Mouse (Mus musculus): ENCODE measurements around the gene Exoc6b. TPM values are rescaled to one million over a fixed set of nuclear protein-coding genes. Genes with fewer than 3 reads are reported as not detected.
"Not testable (repeated sequence)": the region's sequence is repeated elsewhere in the genome, so short reads cannot be mapped to it uniquely, and the experiment has no call there.

Exoc6b gene
- polyA plus RNA-seq (2015; fragmentation: Nextera tagmentation; extraction: Ambion mirVana) = 6.7 and 8.6 TPM in 2 replicates

- Histone ChIP-seq H3K9me3 (ENCODE audit: control insufficient read depth) (no peaks in the 10 kb centered on the region), H3K4me1 (replicated peaks; ENCODE audit: control insufficient read depth, insufficient read depth, low read length) (peaks cover 4% of the 10 kb centered on the region; the same call in 1 of the 2 replicates), H3K9ac (ENCODE audit: low read depth, low read length) (peak within 1 kb of the TSS; percentile 79), H3K4me2 (replicated peaks; ENCODE audit: low read depth) (peak within 1 kb of the TSS; percentile 93), H3K27ac (ENCODE audit: low read depth, low read length) (peak within 1 kb of the TSS; percentile 78), H3K36me3 (ENCODE audit: control insufficient read depth, insufficient read depth) (no peaks in the 10 kb centered on the region), H3K4me3 (ENCODE audit: low read depth, low read length) (peak within 1 kb of the TSS; percentile 90), H3K27me3 (replicated peaks; ENCODE audit: control insufficient read depth, insufficient read depth, low read length) (no peaks in the 10 kb centered on the region)
- under 1% methylated on average over 58 of the region's 63 CpGs for WGBS
- peak; percentile 60 for TF ChIP-seq CTCF (IDR thresholded peaks at IDR 0.05; ENCODE audit: low read depth)
- ATAC-seq = peak; percentile 95
Observed at GRCm38 (mm10) chr6:85069023-85069985, at the start of gene Exoc6b. TSS of gene Exoc6b (minus strand) at chr6:85069513.

GRCm38 (mm10) chr6:85117545-85118511 lies 48.5 kb upstream of the Exoc6b start:
- not testable (repeated sequence) for H3K4me2 ChIP-seq (replicated peaks; ENCODE audit: low read depth); H3K9ac ChIP-seq (ENCODE audit: low read depth, low read length); H3K4me1 ChIP-seq (replicated peaks; ENCODE audit: control insufficient read depth, insufficient read depth, low read length); H3K27me3 ChIP-seq (replicated peaks; ENCODE audit: control insufficient read depth, insufficient read depth, low read length); H3K9me3 ChIP-seq (ENCODE audit: control insufficient read depth); H3K27ac ChIP-seq (ENCODE audit: low read depth, low read length); H3K4me3 ChIP-seq (ENCODE audit: low read depth, low read length); H3K36me3 ChIP-seq (ENCODE audit: control insufficient read depth, insufficient read depth)
- peak; percentile 84 for TF ChIP-seq CTCF (IDR thresholded peaks at IDR 0.05; ENCODE audit: low read depth)
- WGBS = 29% methylated on average over 8 of the region's 11 CpGs
- peak; percentile 22; the same call in 1 of the 2 replicates for ATAC-seq

- Histone ChIP-seq H3K4me1 (replicated peaks; ENCODE audit: control insufficient read depth, insufficient read depth, low read length) (no peaks in the 10 kb centered on the region), H3K4me2 (replicated peaks; ENCODE audit: low read depth) (no peak overlapping the region), H3K27ac (ENCODE audit: low read depth, low read length) (no peak overlapping the region), H3K9ac (ENCODE audit: low read depth, low read length) (no peak overlapping the region), H3K4me3 (ENCODE audit: low read depth, low read length) (no peak overlapping the region), H3K27me3 (replicated peaks; ENCODE audit: control insufficient read depth, insufficient read depth, low read length) (no peaks in the 10 kb centered on the region), H3K36me3 (ENCODE audit: control insufficient read depth, insufficient read depth) (no peaks in the 10 kb centered on the region), H3K9me3 (ENCODE audit: control insufficient read depth) (no peaks in the 10 kb centered on the region)
- 84% methylated on average over 10 of the region's 10 CpGs for WGBS
- no peak for TF ChIP-seq CTCF (IDR thresholded peaks at IDR 0.05; ENCODE audit: low read depth)
- ATAC-seq = no peak
Observed at GRCm38 (mm10) chr6:85105033-85105615, 35.8 kb upstream of the Exoc6b start.

DNA sequence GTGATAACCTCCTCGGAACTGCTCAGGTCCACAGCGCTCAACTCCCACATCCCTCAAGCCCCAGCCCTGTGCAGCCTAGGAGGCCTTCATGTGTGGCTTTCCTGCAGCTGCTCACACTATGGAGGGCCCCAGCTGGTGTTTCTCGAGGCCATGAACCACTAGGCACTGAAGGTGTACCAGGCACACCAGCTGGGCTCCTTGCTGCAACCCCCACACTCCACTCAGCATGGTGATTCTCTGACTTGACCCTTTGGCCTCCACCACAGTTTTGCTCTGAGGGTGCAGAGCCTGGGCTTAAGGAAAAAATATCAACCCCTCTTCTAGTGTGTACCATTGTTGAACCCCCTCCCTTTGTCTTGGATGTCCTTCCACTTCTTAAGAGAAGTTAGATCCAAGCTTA lies 34.0 kb upstream of the Exoc6b start:
- no peaks in the 10 kb centered on the region for H3K4me1 ChIP-seq (replicated peaks; ENCODE audit: control insufficient read depth, insufficient read depth, low read length)
- no peak overlapping the region for H3K4me2 ChIP-seq (replicated peaks; ENCODE audit: low read depth)
- no peaks in the 10 kb centered on the region for H3K36me3 ChIP-seq (ENCODE audit: control insufficient read depth, insufficient read depth)
- ATAC-seq = no peak
- H3K27me3 ChIP-seq (replicated peaks; ENCODE audit: control insufficient read depth, insufficient read depth, low read length) = no peaks in the 10 kb centered on the region
- no peak overlapping the region for H3K9ac ChIP-seq (ENCODE audit: low read depth, low read length)
- no peaks in the 10 kb centered on the region for H3K9me3 ChIP-seq (ENCODE audit: control insufficient read depth)
- WGBS = 91% methylated on average over 3 of the region's 3 CpGs
- no peak overlapping the region for H3K27ac ChIP-seq (ENCODE audit: low read depth, low read length)
- no peak overlapping the region for H3K4me3 ChIP-seq (ENCODE audit: low read depth, low read length)
- TF ChIP-seq CTCF (IDR thresholded peaks at IDR 0.05; ENCODE audit: low read depth) = no peak

DNA sequence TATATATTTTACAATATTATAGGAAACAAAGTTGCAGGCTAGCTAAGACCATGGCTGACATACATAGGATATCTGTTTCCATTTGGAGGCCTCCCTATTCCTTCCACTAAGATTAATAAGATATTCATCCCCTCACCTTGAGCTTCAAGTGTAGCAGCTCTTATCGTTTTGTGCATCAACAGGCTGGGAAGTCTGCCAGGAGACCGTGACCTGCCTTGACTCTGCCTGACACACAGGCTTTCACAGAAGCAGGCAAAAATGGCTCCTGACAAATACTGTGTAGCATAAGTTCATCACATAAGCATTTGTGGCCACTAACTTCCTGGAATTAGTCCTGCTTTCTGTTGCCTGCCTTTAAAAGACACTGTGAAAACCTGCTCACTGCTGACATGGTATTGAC lies 27.1 kb upstream of the Exoc6b start:
- TF ChIP-seq CTCF (IDR thresholded peaks at IDR 0.05; ENCODE audit: low read depth) = no peak
- Histone ChIP-seq H3K4me1 (replicated peaks; ENCODE audit: control insufficient read depth, insufficient read depth, low read length) (no peaks in the 10 kb centered on the region), H3K27me3 (replicated peaks; ENCODE audit: control insufficient read depth, insufficient read depth, low read length) (no peaks in the 10 kb centered on the region), H3K9me3 (ENCODE audit: control insufficient read depth) (no peaks in the 10 kb centered on the region), H3K4me3 (ENCODE audit: low read depth, low read length) (no peak overlapping the region), H3K9ac (ENCODE audit: low read depth, low read length) (no peak overlapping the region), H3K4me2 (replicated peaks; ENCODE audit: low read depth) (no peak overlapping the region), H3K27ac (ENCODE audit: low read depth, low read length) (no peak overlapping the region), H3K36me3 (ENCODE audit: control insufficient read depth, insufficient read depth) (no peaks in the 10 kb centered on the region)
- 64% methylated on average over 2 of the region's 2 CpGs for WGBS
- ATAC-seq = no peak
